Mouse (Mus musculus) CH12.LX (cell line): ENCODE measurements around the gene Smndc1. TPM values are rescaled to one million over a fixed set of nuclear protein-coding genes. Genes with fewer than 3 reads are reported as not detected.
A peak's percentile ranks its signal among the peaks of the same experiment; 100 is the strongest.

ENCODE experiments used
- DNase-seq: peaks from one replicate; pipeline ENCODE4 v3.0.0-alpha.2; 2013; ENCODE audit errors: extremely low read depth
- H3K27ac ChIP-seq: 2 replicates; pipeline ENCODE4 v1.5.1; 2012; ENCODE audit warnings: low read depth, mild to moderate bottlenecking, control low read depth, moderate library complexity; ENCODE audit not compliant: insufficient read depth
- H3K27me3 ChIP-seq: replicated peaks from 2 replicates; pipeline ENCODE3; 2012; ENCODE audit warnings: inconsistent platforms
- H3K36me3 ChIP-seq, 2 experiments: replicated peaks in 1 of 2; 2 replicates each; pipeline versions ENCODE3 to v1.6.1; 2012; ENCODE audit warnings: inconsistent platforms in 1 of 2, low read length in 1 of 2, mild to moderate bottlenecking in 1 of 2, mixed read lengths in 1 of 2, moderate library complexity in 1 of 2; ENCODE audit not compliant: control insufficient read depth in 1 of 2, insufficient read depth in 1 of 2
- H3K4me1 ChIP-seq, 2 experiments: 2 replicates each; pipeline ENCODE4 v1.6.1; 2012; ENCODE audit warnings: inconsistent platforms in 1 of 2, moderate library complexity in 1 of 2; ENCODE audit not compliant: insufficient read depth in 2 of 2, control insufficient read depth in 1 of 2
- H3K4me2 ChIP-seq: 2 replicates; pipeline ENCODE4 v1.6.1; 2012; ENCODE audit warnings: low read depth, mild to moderate bottlenecking, control low read depth; ENCODE audit not compliant: poor library complexity, insufficient read depth, severe bottlenecking
- H3K4me3 ChIP-seq, 3 experiments: fragments of 150-350 bp in 1 of 3; sonication (generic) in 1 of 3; replicated peaks in 1 of 3; 2 replicates each; pipeline versions ENCODE3 to v1.5.1; 2011 to 2012; ENCODE audit warnings: low read depth in 2 of 3, low read length in 2 of 3, mild to moderate bottlenecking in 2 of 3, moderate library complexity in 2 of 3, control low read depth in 1 of 3, improper control_type of control experiment in 1 of 3, inconsistent platforms in 1 of 3, mixed read lengths in 1 of 3; ENCODE audit not compliant: poor library complexity in 1 of 3
- H3K79me2 ChIP-seq: replicated peaks from 2 replicates; pipeline ENCODE4 v1.6.1; 2012; ENCODE audit warnings: mild to moderate bottlenecking, moderate library complexity; ENCODE audit not compliant: control insufficient read depth, poor library complexity, insufficient read depth, severe bottlenecking; ENCODE audit errors: extremely low read depth
- H3K9ac ChIP-seq: 2 replicates; pipeline ENCODE4 v1.6.1; 2012; ENCODE audit warnings: low read depth, mild to moderate bottlenecking, control low read depth, moderate library complexity; ENCODE audit not compliant: insufficient read depth
- H3K9me3 ChIP-seq: replicated peaks from 2 replicates; pipeline ENCODE3; 2012; ENCODE audit warnings: low read length, inconsistent platforms, mixed read lengths
- CHD2 ChIP-seq: IDR thresholded peaks from 2 replicates; pipeline ENCODE4 v1.6.1; 2011; ENCODE audit warnings: low read length, improper control_type of control experiment
- CTCF ChIP-seq, 2 experiments: IDR thresholded peaks in 1 of 2; conservative IDR thresholded peaks in 1 of 2; 2 replicates each; pipeline ENCODE4 v1.5.1; 2011 to 2012; ENCODE audit warnings: low read depth in 2 of 2, low read length in 2 of 2, improper control_type of control experiment in 1 of 2, inconsistent platforms in 1 of 2, mild to moderate bottlenecking in 1 of 2, moderate library complexity in 1 of 2
- E2F4 ChIP-seq: IDR thresholded peaks from 2 replicates; pipeline ENCODE4 v1.6.1; 2011; ENCODE audit warnings: low read depth, low read length, improper control_type of control experiment; ENCODE audit not compliant: insufficient replicate concordance
- GABPA ChIP-seq: IDR thresholded peaks from 2 replicates; pipeline ENCODE4 v1.6.1; 2012; ENCODE audit warnings: low read depth, low read length, improper control_type of control experiment, inconsistent platforms; ENCODE audit not compliant: insufficient replicate concordance
- HCFC1 ChIP-seq: IDR thresholded peaks from 2 replicates; pipeline ENCODE4 v1.6.1; 2012; ENCODE audit warnings: low read depth, mild to moderate bottlenecking, inconsistent platforms, low read length, improper control_type of control experiment
- JUN ChIP-seq: IDR thresholded peaks from 2 replicates; pipeline ENCODE4 v1.6.1; 2011; ENCODE audit warnings: low read depth, mild to moderate bottlenecking, low read length, improper control_type of control experiment, moderate library complexity; ENCODE audit not compliant: insufficient read depth
- JUND ChIP-seq: conservative IDR thresholded peaks from 2 replicates; pipeline ENCODE4 v1.6.1; 2011; ENCODE audit warnings: low read depth, low read length, improper control_type of control experiment
- KAT2A ChIP-seq: IDR thresholded peaks from 2 replicates; pipeline ENCODE4 v1.6.1; 2012; ENCODE audit warnings: low read length, improper control_type of control experiment, inconsistent platforms; ENCODE audit not compliant: insufficient replicate concordance
- MAFK ChIP-seq: IDR thresholded peaks from 2 replicates; pipeline ENCODE4 v1.6.1; 2011; ENCODE audit warnings: low read length, improper control_type of control experiment; ENCODE audit not compliant: insufficient replicate concordance
- MYC ChIP-seq: IDR thresholded peaks from 2 replicates; pipeline ENCODE4 v1.6.1; 2011; ENCODE audit warnings: low read depth, mild to moderate bottlenecking, improper control_type of control experiment, low read length
- NELFE ChIP-seq: IDR thresholded peaks from 2 replicates; pipeline ENCODE4 v1.6.1; 2011; ENCODE audit warnings: low read depth, low read length, improper control_type of control experiment
- PAX5 ChIP-seq: IDR thresholded peaks from 2 replicates; pipeline ENCODE4 v1.6.1; 2012; ENCODE audit warnings: low read length, inconsistent platforms, mixed read lengths
- POLR2A ChIP-seq: IDR thresholded peaks from 2 replicates; pipeline ENCODE4 v1.6.1; 2011; ENCODE audit warnings: low read depth, mild to moderate bottlenecking, improper control_type of control experiment, low read length
- POLR2AphosphoS2 ChIP-seq: IDR thresholded peaks from 2 replicates; pipeline ENCODE4 v1.6.1; 2011; ENCODE audit warnings: low read depth, low read length, improper control_type of control experiment
- RAD21 ChIP-seq: IDR thresholded peaks from 2 replicates; pipeline ENCODE4 v1.6.1; 2011; ENCODE audit warnings: low read depth, mild to moderate bottlenecking, low read length, improper control_type of control experiment, moderate library complexity
- SIN3A ChIP-seq: IDR thresholded peaks from 2 replicates; pipeline ENCODE4 v1.6.1; 2012; ENCODE audit warnings: low read length, improper control_type of control experiment, inconsistent platforms
- SMC3 ChIP-seq: IDR thresholded peaks from 2 replicates; pipeline ENCODE4 v1.6.1; 2011; ENCODE audit warnings: low read depth, low read length, improper control_type of control experiment
- UBTF ChIP-seq: IDR thresholded peaks from 2 replicates; pipeline ENCODE4 v1.6.1; 2012; ENCODE audit warnings: low read depth, mild to moderate bottlenecking, inconsistent platforms, low read length, improper control_type of control experiment, moderate library complexity
- USF1 ChIP-seq: IDR thresholded peaks from 2 replicates; pipeline ENCODE4 v1.6.1; 2014; ENCODE audit warnings: low read depth, mild to moderate bottlenecking, inconsistent platforms, low read length, improper control_type of control experiment
- ZNF384 ChIP-seq: IDR thresholded peaks from 2 replicates; pipeline ENCODE4 v1.6.1; 2012; ENCODE audit warnings: low read depth, low read length, improper control_type of control experiment, inconsistent platforms
- dilution Hi-C: fragments of 300-500 bp; cut with MboI; formaldehyde crosslinking; loops from 2 replicates; pipeline ENCODE4 v1.14.3; 2020; ENCODE audit warnings: low sequenced_read_pairs; ENCODE audit not compliant: extremely low pct_unique_long_range_greater_than_20kb, extremely low pct_ligation_motif_present
- in situ Hi-C: fragments of 300-500 bp; cut with MboI; formaldehyde crosslinking; loops from 3 replicates; pipeline ENCODE4 v1.14.3; 2019; ENCODE audit warnings: low sequenced_read_pairs, low pct_ligation_motif_present, low pct_unique_long_range_greater_than_20kb, mixed read lengths
- polyA plus RNA-seq: library from polyadenylated mRNA; unstranded; fragments of >175 nt; gene quantifications from 2 replicates; pipeline ENCODE4 v1.2.1, GENCODE M21; 2012; ENCODE audit warnings: low read depth; ENCODE audit not compliant: insufficient read length
- total RNA-seq, 2 experiments: library from RNA; depleted of rRNA; stranded (reverse); fragments of 300-350 nt in 1 of 2; fragments of >200 nt in 1 of 2; gene quantifications; 2 replicates each; pipeline ENCODE4 v1.2.3; 2012 to 2014

Smndc1 gene
- total and polyA plus RNA-seq, 3 experiments: 20.5 to 96.6 (median 41.3) TPM

DNA sequence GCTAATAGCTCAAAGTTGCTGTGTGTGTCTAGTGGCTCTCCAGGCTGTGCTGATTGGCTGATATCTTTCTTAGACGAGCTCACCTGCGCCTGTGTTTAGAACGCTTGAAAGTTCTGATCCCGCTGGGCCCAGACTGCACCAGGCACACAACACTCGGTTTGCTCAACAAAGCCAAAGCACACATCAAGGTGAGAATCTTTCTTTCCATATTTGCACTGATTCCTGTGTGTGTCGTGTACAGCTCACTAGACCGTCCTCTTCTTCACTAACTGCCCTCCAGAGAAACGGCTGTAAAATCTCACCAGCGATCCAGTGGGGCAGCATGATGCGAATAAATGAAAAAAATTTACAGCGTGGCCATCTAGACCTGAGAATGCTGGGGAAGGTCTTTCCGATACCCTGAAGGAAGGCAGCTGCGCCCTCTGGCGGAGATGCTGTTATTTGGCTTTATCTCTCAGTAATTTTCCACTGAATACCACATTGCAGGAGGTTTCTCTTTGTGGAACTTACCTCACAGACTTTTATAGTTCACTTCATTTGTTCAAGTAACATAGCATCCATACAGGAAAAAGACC, 20.8 kb downstream of the Smndc1 start:
- Histone ChIP-seq H3K36me3 (peaks cover 3 to 22% of the 10 kb centered on the region in 2 experiments), H3K79me2 (no peaks in the 10 kb centered on the region), H3K27me3 (no peaks in the 10 kb centered on the region), H3K4me1 (peaks cover 0 to 5% of the 10 kb centered on the region in 2 experiments; a peak in 1 of 4 replicates), H3K9ac (no peak overlapping the region), H3K27ac (no peak overlapping the region), H3K4me2 (no peak overlapping the region), H3K4me3 (no peak overlapping the region), H3K9me3 (no peaks in the 10 kb centered on the region)
- peak; percentile 81 for DNase-seq
- in situ Hi-C loops: no loop called here
- TF ChIP-seq RAD21 (peak; percentile 93), GABPA (no peak), UBTF (no peak), CTCF (conservative IDR thresholded peaks at IDR 0.05 in 1 of 2, IDR thresholded peaks at IDR 0.05 in 1 of 2; ENCODE audit: low read depth in 2 of 2, low read length in 2 of 2) (peak; percentile 70 to 94), ZNF384 (peak; percentile 79), MYC (peak; percentile 81), SMC3 (peak; percentile 97), E2F4 (no peak)
- dilution Hi-C loops: no loop called here

GRCm38 (mm10) chr19:53366881-53367280, 23.5 kb downstream of the Smndc1 start:
- no peak overlapping the region for H3K4me3 ChIP-seq
- in situ Hi-C loops (no loop called here), dilution Hi-C loops (no loop called here)
- TF ChIP-seq POLR2AphosphoS2 (no peak), MAFK (no peak), USF1 (no peak), JUND (no peak), JUN (no peak), PAX5 (no peak), SIN3A (no peak), HCFC1 (no peak), NELFE (no peak), RAD21 (no peak), KAT2A (no peak), POLR2A (no peak), CTCF (conservative IDR thresholded peaks at IDR 0.05 in 1 of 2, IDR thresholded peaks at IDR 0.05 in 1 of 2; ENCODE audit: low read depth in 2 of 2, low read length in 2 of 2) (no peak), CHD2 (no peak)
- H3K36me3 ChIP-seq: peaks cover 0 to 9% of the 10 kb centered on the region in 2 experiments
- H3K4me2 ChIP-seq: no peak overlapping the region
- H3K27ac ChIP-seq: no peak overlapping the region
- no peaks in the 10 kb centered on the region for H3K27me3 ChIP-seq
- no peak for DNase-seq
- no peaks in the 10 kb centered on the region for H3K79me2 ChIP-seq
- no peak overlapping the region for H3K9ac ChIP-seq
- peaks cover 0 to 5% of the 10 kb centered on the region in 2 experiments; a peak in 1 of 4 replicates for H3K4me1 ChIP-seq
- peaks cover 3% of the 10 kb centered on the region for H3K9me3 ChIP-seq
